Mouse (Mus musculus) intestine, postnatal 0 days (tissue): ENCODE measurements around the gene Map3k19. TPM values are rescaled to one million over a fixed set of nuclear protein-coding genes. Genes with fewer than 3 reads are reported as not detected.

Experiments
- ATAC-seq: fragments of 200-750 bp; cut with Nextera tagmentation; 2 replicates; pipeline ENCODE4 v1.8.0; 2017; ENCODE audit warnings: mild to moderate bottlenecking, moderate TSS enrichment, moderate library complexity
- H3K27ac ChIP-seq: fragments of 300-500 bp; sonication (generic); 2 replicates; pipeline ENCODE4 v1.5.1; 2014; ENCODE audit warnings: mild to moderate bottlenecking, low read depth, low read length, moderate library complexity
- H3K27me3 ChIP-seq: fragments of 300-500 bp; sonication (generic); replicated peaks from 2 replicates; pipeline ENCODE4 v1.6.1; 2014; ENCODE audit warnings: low read length, mixed read lengths; ENCODE audit not compliant: control insufficient read depth, insufficient read depth
- H3K36me3 ChIP-seq: fragments of 300-500 bp; sonication (generic); 2 replicates; pipeline ENCODE4 v1.6.1; 2014; ENCODE audit warnings: mild to moderate bottlenecking, moderate library complexity; ENCODE audit not compliant: control insufficient read depth, insufficient read depth
- H3K4me1 ChIP-seq: fragments of 300-500 bp; sonication (generic); replicated peaks from 2 replicates; pipeline ENCODE4 v1.6.1; 2014; ENCODE audit warnings: antibody characterized with exemption, low read length, mixed read lengths; ENCODE audit not compliant: control insufficient read depth, insufficient read depth
- H3K4me2 ChIP-seq: fragments of 300-500 bp; sonication (generic); replicated peaks from 2 replicates; pipeline ENCODE4 v1.6.1; 2014; ENCODE audit warnings: low read depth, mild to moderate bottlenecking, moderate library complexity
- H3K4me3 ChIP-seq: fragments of 300-500 bp; sonication (generic); 2 replicates; pipeline ENCODE4 v1.5.1; 2014; ENCODE audit warnings: low read depth, low read length
- H3K9ac ChIP-seq: fragments of 300-500 bp; sonication (generic); 2 replicates; pipeline ENCODE4 v1.6.1; 2014; ENCODE audit warnings: mild to moderate bottlenecking, low read depth, low read length
- H3K9me3 ChIP-seq: fragments of 300-500 bp; sonication (generic); 2 replicates; pipeline ENCODE4 v1.6.1; 2016; ENCODE audit warnings: mixed run types; ENCODE audit not compliant: control insufficient read depth
- CTCF ChIP-seq: sonication (generic); IDR thresholded peaks from 2 replicates; pipeline ENCODE4 v1.5.1; 2016; ENCODE audit warnings: low read depth, mild to moderate bottlenecking, control low read depth, antibody characterized with exemption, moderate library complexity
- WGBS: fragments of 180-500 bp; shearing (Covaris S2); extraction: QIAGEN DNeasy Blood & Tissue Kit; methylation state at CpG from one replicate; pipeline ENCODE4 v1.1.7; 2014; 5-methylcytosine and 5-hydroxymethylcytosine counted together
- polyA plus RNA-seq: library from polyadenylated mRNA; unstranded; fragments of >200 nt; fragmentation: Nextera tagmentation; extraction: Ambion mirVana; gene quantifications from 2 replicates; pipeline ENCODE4 v1.2.1, GENCODE M21; 2015

The Map3k19 gene
- polyA plus RNA-seq, 1 experiment from 2014 or later: not detected

- H3K9me3 ChIP-seq: no peaks in the 10 kb centered on the region
- WGBS: 81% methylated on average over 1 of the region's 1 CpGs
- no peak for ATAC-seq
- no peak overlapping the region for H3K4me2 ChIP-seq
- no peaks in the 10 kb centered on the region for H3K27me3 ChIP-seq
- no peak overlapping the region for H3K27ac ChIP-seq
- peaks cover 17% of the 10 kb centered on the region for H3K36me3 ChIP-seq
- TF ChIP-seq CTCF: no peak
- no peak overlapping the region for H3K4me3 ChIP-seq
- H3K9ac ChIP-seq: no peak overlapping the region
- H3K4me1 ChIP-seq: no peaks in the 10 kb centered on the region
Observed at GRCm38 (mm10) chr1:127793459-127793858, 61.4 kb downstream of the Map3k19 start.

- ATAC-seq: no peak
- WGBS: 85% methylated on average over 6 of the region's 6 CpGs
Observed at GRCm38 (mm10) chr1:127788943-127789342, 65.9 kb downstream of the Map3k19 start.

GRCm38 (mm10) chr1:127785882-127786281, 68.9 kb downstream of the Map3k19 start:
- Histone ChIP-seq H3K9me3 (no peaks in the 10 kb centered on the region), H3K9ac (no peak overlapping the region), H3K36me3 (0 out of 2 replicates have a peak, but pooled peaks cover 2% of the 10 kb centered on the region), H3K4me3 (no peak overlapping the region), H3K4me1 (no peaks in the 10 kb centered on the region; the same call in none of the 2 replicates), H3K4me2 (no peak overlapping the region), H3K27me3 (no peaks in the 10 kb centered on the region), H3K27ac (no peak overlapping the region)
- WGBS: 17% methylated on average over 1 of the region's 1 CpGs
- ATAC-seq: no peak
- TF ChIP-seq CTCF: no peak

More at GRCm38 (mm10) chr1:127788943-127789342, 65.9 kb downstream of the Map3k19 start:
- Histone ChIP-seq H3K27ac (no peak overlapping the region), H3K36me3 (peaks cover 6% of the 10 kb centered on the region), H3K4me2 (no peak overlapping the region), H3K27me3 (no peaks in the 10 kb centered on the region), H3K4me3 (no peak overlapping the region), H3K9me3 (no peaks in the 10 kb centered on the region), H3K4me1 (no peaks in the 10 kb centered on the region; the same call in none of the 2 replicates), H3K9ac (no peak overlapping the region)
- no peak for TF ChIP-seq CTCF

GRCm38 (mm10) chr1:127783862-127784261, 71.0 kb downstream of the Map3k19 start:
- Histone ChIP-seq H3K4me2 (no peak overlapping the region), H3K27me3 (no peaks in the 10 kb centered on the region), H3K9me3 (no peaks in the 10 kb centered on the region), H3K9ac (no peak overlapping the region), H3K4me1 (no peaks in the 10 kb centered on the region; the same call in none of the 2 replicates), H3K4me3 (no peak overlapping the region), H3K27ac (no peak overlapping the region), H3K36me3 (0 out of 2 replicates have a peak, but pooled peaks cover 2% of the 10 kb centered on the region)
- TF ChIP-seq CTCF: no peak
- no peak for ATAC-seq

- H3K27ac ChIP-seq: no peak overlapping the region
Observed at GRCm38 (mm10) chr1:127780849-127781248, 74.0 kb downstream of the Map3k19 start.

GRCm38 (mm10) chr1:127780142-127780541, 74.7 kb downstream of the Map3k19 start:
- Histone ChIP-seq H3K4me3 (no peak overlapping the region), H3K4me1 (no peaks in the 10 kb centered on the region), H3K4me2 (no peak overlapping the region), H3K27me3 (no peaks in the 10 kb centered on the region), H3K27ac (no peak overlapping the region), H3K9me3 (no peaks in the 10 kb centered on the region), H3K9ac (no peak overlapping the region), H3K36me3 (0 out of 2 replicates have a peak, but pooled peaks cover 2% of the 10 kb centered on the region)
- no peak for TF ChIP-seq CTCF
- WGBS: 27% methylated on average over 3 of the region's 3 CpGs
- ATAC-seq: no peak

More at GRCm38 (mm10) chr1:127780849-127781248, 74.0 kb downstream of the Map3k19 start:
- Histone ChIP-seq H3K9ac (no peak overlapping the region), H3K4me1 (no peaks in the 10 kb centered on the region; the same call in 1 of the 2 replicates), H3K27me3 (no peaks in the 10 kb centered on the region), H3K4me2 (no peak overlapping the region), H3K4me3 (no peak overlapping the region), H3K9me3 (no peaks in the 10 kb centered on the region), H3K36me3 (0 out of 2 replicates have a peak, but pooled peaks cover 2% of the 10 kb centered on the region)
- WGBS: 69% methylated on average over 2 of the region's 2 CpGs
- no peak for TF ChIP-seq CTCF
- no peak for ATAC-seq
